Mouse (Mus musculus) hindbrain, embryonic 15.5 days (tissue): ENCODE data around the gene Gm20820. TPM values are rescaled to one million over a fixed set of nuclear protein-coding genes. Genes with fewer than 3 reads are reported as not detected.
"Not testable (repeated sequence)": the region's sequence is repeated elsewhere in the genome, so short reads cannot be mapped to it uniquely, and the experiment has no call there.

ENCODE experiments used
- ATAC-seq: fragments of 200-750 bp; cut with Nextera tagmentation; 2 replicates; pipeline ENCODE4 v1.8.0; 2017; ENCODE audit warnings: low read depth, moderate number of reproducible peaks, moderate TSS enrichment; ENCODE audit not compliant: low FRiP score
- H3K27ac ChIP-seq: fragments of 300-500 bp; sonication (generic); replicated peaks from 2 replicates; pipeline ENCODE4 v1.5.1; 2015; ENCODE audit warnings: mild to moderate bottlenecking, inconsistent platforms
- H3K27me3 ChIP-seq: fragments of 300-500 bp; sonication (generic); 2 replicates; pipeline ENCODE4 v1.6.1; 2015; ENCODE audit warnings: control low read depth, inconsistent platforms
- H3K36me3 ChIP-seq: fragments of 300-500 bp; sonication (generic); 2 replicates; pipeline ENCODE4 v1.6.1; 2015; ENCODE audit warnings: control low read depth, inconsistent platforms
- H3K4me1 ChIP-seq: fragments of 300-500 bp; sonication (generic); replicated peaks from 2 replicates; pipeline ENCODE4 v1.6.1; 2015; ENCODE audit warnings: control low read depth, inconsistent platforms
- H3K4me2 ChIP-seq: fragments of 300-500 bp; sonication (generic); 2 replicates; pipeline ENCODE4 v1.6.1; 2015; ENCODE audit warnings: moderate library complexity, mild to moderate bottlenecking, inconsistent platforms
- H3K4me3 ChIP-seq: fragments of 300-500 bp; sonication (generic); 2 replicates; pipeline ENCODE4 v1.5.1; 2015; ENCODE audit warnings: mild to moderate bottlenecking, inconsistent platforms
- H3K9ac ChIP-seq: fragments of 300-500 bp; sonication (generic); 2 replicates; pipeline ENCODE4 v1.6.1; 2015; ENCODE audit warnings: inconsistent platforms
- H3K9me3 ChIP-seq: fragments of 300-500 bp; sonication (generic); 2 replicates; pipeline ENCODE4 v1.6.1; 2016; ENCODE audit warnings: control low read depth, inconsistent platforms
- WGBS: fragments of 180-500 bp; shearing (Covaris S2); methylation state at CpG from one replicate; pipeline ENCODE4 v1.1.7; 2015; 5-methylcytosine and 5-hydroxymethylcytosine counted together
- polyA plus RNA-seq: library from polyadenylated mRNA; unstranded; fragments of >200 nt; fragmentation: Nextera tagmentation; extraction: Ambion mirVana; gene quantifications from 2 replicates; pipeline ENCODE4 v1.2.1, GENCODE M21; 2015

The Gm20820 gene
- polyA plus RNA-seq, result not detected in 2 replicates

GRCm38 (mm10) chrY:86061472-86061871 lies at the start of gene Gm20820:
TSS of gene Gm20820 (plus strand) at chrY:86061772.
- not testable (repeated sequence) for H3K27ac ChIP-seq, H3K9me3 ChIP-seq, H3K36me3 ChIP-seq, H3K4me1 ChIP-seq, H3K4me2 ChIP-seq, H3K27me3 ChIP-seq, H3K9ac ChIP-seq, ATAC-seq, H3K4me3 ChIP-seq
- no CpG with 5 or more reads among the region's 6 CpGs for WGBS
